Mouse (Mus musculus) bone marrow macrophage, adult 2 months (primary cell): ENCODE results near the gene Emc8.

Experiments used
- CTCF ChIP-seq: IDR thresholded peaks from 2 replicates; pipeline ENCODE4 v1.5.1; 2012; ENCODE audit warnings: low read depth, mild to moderate bottlenecking, low read length, moderate library complexity
- POLR2A ChIP-seq: IDR thresholded peaks from 2 replicates; pipeline ENCODE4 v1.6.1; 2012; ENCODE audit warnings: mild to moderate bottlenecking, low read depth, low read length, borderline replicate concordance

GRCm38 (mm10) chr8:120656322-120657052 lies 11.9 kb downstream of the Emc8 start:
- TF ChIP-seq POLR2A, result no peak
- TF ChIP-seq CTCF, result no peak
